Mouse (Mus musculus) right cerebral cortex, postnatal 36 days (tissue): ENCODE results near the gene Rad51b.
"Not testable (repeated sequence)": the region's sequence is repeated elsewhere in the genome, so short reads cannot be mapped to it uniquely, and the experiment has no call there.

Experiments used
- DNase-seq, 2 experiments: peaks; one replicate each; pipeline ENCODE4 v3.0.0; 2022; ENCODE audit warnings: low spot score in 2 of 2, mixed read lengths in 1 of 2

The Rad51b gene

GRCm38 (mm10) chr12:79297121-79297576, at the start of gene Rad51b:
Gene Rad51b, plus strand, starts transcription at chr12:79297282.
- DNase-seq = peak; percentile 55 to 73

DNA sequence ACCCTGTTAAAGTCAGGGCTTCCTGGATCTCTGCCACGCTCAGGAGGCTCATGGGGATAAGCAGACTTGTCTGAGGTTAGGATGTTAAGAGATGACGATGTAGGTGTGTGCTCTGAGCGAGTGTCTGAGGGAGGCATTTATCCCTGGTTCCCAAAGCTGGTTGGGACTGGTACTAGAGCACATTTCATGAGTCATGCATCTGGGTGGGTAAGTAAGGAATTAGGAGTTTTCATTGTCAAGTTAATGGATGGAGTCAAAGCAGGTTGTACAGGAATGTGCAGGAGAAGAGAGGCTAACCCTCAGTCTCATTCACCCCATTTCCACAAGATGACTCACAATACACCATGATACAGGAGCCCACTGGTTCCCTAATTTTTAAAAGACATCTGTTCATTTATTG, 49.0 kb upstream of the Rad51b start:
- no peak for DNase-seq

DNA sequence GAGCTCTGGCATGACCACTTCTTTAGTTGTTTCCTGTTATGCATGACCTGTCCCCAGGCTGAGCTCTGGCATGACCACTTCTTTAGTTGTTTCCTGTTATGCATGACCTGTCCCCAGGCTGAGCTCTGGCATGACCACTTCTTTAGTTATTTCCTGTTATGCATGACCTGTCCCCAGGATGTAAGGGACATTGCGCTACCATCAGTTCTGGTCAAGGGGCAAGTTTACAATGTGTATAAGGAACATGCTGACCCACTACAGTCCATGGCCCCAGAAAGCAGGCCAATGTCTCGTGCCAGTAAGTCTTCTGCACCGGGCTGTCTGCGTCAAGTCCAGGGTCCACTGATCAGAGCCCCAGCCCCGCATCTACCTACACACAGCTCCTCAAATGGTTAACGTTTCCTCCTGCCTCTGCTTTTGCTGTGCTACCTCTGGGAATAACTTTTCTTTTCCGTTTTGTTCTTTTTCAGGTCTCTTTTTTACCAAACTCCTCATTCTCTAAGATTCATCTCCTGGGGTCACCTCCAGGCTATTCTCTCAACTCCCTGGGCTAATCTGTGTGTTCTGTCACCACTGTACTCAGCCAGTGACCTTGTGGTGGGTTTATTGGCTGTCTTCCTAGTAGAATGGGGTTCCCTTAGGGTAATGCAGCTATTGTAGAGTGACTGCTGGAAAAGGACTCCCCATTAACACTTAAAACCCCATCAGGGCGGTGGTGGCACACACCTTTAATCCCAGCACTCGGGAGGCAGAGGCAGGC, 43.6 kb upstream of the Rad51b start:
- DNase-seq = no peak

DNA sequence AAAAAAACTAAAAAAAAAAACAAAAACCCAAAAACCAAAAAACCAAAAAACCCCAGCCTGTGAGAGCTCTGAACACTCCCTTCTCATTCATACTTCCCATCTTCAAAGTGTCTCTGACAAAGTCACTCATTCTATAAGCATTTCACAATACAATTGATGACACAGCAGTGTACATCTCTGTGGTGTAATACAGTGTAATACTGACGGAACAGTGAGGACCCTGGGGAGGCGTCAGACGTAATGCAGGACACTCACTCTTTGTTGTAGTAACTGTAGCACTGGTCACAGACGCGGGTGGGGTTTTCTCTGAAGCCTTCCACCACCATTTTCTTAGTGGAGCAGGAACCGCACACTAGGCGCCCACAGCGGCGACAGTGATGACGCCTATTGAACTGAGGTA, 42.1 kb upstream of the Rad51b start:
- DNase-seq = no peak

- no peak for DNase-seq
Measured at GRCm38 (mm10) chr12:79260154-79260553, 36.9 kb upstream of the Rad51b start.

DNA sequence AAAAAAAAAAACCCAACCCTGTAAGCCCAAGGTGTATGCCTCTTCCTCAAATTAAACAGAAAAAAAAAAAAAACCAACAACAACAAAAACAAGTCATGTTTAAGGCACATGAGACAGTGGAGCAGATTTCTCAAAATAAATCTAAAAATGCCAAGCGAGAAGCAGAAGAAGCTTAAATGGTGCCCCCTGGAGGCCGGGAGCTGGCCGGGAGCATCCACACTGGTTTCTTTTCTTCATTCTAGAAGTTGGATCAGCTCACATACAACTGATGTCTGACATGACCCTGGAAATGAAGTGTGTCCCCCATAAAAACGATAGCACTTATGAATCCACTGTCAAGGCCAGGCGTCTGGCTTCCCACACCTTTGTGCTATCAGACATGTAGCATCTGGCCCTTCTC, 36.0 kb upstream of the Rad51b start:
- no peak for DNase-seq

DNA sequence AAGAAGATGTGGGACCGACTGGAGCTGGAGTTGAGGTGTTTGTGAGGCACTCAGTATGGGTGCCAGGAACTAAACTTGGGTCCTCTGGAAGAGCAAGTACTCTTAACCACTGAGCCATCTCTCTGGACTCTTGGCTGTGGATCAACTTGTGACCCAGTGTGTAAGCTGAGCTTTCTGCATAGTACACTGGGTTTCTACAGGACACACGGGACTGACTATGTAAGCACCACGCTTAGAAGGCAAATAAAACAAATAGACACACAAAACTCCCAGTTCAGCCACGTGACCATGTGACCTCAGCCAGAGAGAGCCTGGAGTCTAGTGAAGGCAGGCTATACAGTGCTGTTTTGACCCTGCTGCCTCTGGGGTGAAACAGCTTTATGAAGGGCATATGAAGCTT, 24.5 kb upstream of the Rad51b start:
- DNase-seq = no peak

DNA sequence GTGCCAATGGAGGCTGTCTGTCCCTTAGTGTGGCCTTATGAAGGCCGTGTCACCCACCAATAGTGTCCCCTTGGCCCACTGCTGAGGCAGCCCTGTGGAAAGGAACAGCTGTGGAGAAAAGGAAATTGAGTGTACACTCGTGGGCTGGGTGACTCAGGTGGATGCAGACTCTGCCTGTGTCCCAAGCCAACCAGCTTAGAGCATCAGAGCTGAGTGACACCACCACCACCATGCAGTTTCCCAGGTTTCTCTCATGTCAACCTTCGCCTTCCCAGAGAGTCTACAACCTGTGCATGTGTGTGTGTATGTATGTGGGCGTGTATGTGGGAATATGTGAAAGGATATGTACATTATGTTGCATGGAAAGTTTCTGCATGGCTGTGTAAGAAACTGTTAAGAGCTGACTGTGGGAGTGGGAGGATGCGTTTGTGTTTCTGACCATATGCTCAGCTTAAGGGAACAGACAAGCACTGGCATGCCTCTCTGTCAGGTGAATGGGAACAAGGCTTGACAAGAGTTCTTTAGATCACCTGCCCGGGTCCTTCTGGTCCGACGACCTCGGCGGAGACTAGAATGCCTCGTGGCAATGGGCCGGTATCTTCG, 17.5 kb upstream of the Rad51b start:
- DNase-seq = no peak

DNA sequence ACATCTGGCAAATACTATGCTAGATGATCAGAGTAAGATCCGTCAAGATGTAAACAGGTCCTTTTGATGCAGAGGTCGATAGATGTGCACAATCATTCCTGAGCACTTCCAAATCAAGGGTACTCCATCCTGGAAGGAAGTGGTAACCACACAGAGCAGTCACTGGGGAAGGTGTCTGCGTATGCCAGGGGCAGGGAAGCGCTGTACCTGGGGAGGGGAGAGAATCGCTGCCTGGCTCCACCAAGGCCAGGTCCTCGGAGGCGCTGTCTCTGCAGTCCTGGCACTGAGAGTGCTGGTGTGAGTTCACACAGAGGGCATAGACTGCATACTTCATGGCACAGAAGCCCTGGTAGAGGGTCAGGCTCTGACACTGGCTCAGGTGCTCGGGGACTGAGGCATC, 14.5 kb upstream of the Rad51b start:
- no peak for DNase-seq

- DNase-seq = no peak
Measured at GRCm38 (mm10) chr12:79292874-79293273, 4.2 kb upstream of the Rad51b start.

- DNase-seq = peak; percentile 95 to 98
Measured at GRCm38 (mm10) chr12:79296126-79296816, 811 bp upstream of the Rad51b start, which contains the start of gene Zfyve26. Gene Zfyve26, minus strand, starts transcription at chr12:79296304.

DNA sequence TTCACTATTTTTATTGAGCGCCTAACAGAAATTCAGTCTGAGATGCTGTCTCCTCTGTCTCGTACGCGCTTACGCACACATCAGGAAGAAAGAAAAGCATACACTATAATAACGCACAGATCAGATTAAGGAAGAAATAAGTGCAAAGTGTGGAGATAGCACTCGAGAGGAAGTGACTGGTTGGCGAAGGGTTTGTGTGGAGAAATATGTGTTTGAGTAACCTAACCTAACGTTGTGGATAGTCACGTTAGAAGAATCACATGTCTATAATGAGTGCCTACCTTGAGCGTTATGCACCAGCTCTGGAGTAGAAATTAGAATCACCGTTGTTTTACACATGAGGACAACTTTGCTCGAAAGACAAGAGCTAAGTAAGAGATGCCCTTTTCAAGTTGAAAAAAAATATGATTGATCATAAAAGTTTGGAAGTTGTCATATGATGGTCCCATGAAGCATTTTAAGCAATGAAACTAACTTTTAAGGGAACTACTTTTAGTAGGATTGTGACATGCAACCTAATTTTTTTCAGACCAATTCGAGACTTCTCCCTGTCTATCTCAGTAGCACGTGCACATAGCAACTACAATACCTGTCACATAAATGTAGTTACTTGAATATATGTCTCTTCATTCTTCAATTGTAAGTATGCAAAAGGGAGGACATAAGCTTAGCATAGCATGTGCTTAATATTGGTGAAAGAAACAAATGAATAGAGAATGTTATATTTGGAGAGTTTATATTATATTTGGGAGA, 978 bp downstream of the Rad51b start:
- no peak for DNase-seq

DNA sequence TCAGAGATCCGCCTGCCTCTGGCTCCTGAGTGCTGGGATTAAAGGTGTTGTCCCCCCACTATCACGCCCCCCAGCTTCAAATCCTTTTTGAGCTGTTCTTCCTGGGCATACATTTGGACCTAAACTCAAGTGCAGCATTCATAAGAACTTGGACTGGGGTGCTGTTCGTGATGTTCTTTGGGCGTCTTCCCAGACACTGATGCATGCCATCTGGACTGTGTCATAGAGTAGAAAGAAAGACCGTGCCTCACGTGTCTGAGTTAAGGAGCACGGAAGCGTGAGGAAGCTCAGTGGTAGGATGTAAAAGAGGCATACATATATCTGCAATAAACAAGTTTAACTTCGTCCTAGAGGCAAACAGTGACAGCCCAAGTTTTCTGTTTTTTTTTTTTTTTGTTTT, 4.7 kb downstream of the Rad51b start:
- peak; percentile 44 to 48 for DNase-seq

DNA sequence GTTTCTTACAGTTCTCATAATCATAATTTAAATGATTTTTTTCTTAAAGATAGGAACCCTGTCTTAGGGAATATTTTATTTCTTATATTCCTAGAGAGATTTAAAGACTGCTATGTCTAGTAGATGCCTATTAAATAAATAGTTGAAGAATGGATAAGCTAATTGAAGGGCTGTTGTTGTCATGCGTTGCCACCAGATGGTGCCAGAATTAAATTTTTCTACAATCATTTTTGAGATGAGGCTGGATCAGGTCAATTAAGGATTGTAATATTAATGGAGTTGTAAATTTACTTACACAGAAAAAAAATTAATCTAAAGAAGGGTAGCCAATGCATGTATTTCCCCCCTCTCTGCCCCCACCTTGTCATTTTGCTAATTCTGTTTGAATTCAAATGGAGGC, 8.0 kb downstream of the Rad51b start:
- no peak for DNase-seq

DNA sequence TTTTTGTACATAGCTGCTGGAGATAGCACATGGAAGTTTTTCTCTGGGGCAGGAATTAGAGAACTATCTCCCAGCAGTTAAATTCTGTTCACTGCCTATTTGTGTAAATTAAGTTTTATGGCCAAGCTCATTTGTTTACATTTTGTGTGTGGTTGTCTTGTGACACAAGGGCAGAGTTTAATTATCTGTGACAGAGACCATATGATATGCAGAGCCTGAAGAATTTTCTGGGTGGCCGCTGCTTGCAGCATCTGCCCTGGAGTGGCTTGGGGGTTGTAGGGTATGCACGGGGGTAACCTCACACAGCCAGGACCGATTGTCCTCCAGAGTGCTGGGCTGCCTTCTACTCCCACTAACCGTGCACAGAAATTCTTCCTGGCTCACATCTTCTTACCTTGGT, 8.9 kb downstream of the Rad51b start:
- no peak for DNase-seq

GRCm38 (mm10) chr12:79313721-79314120, 16.6 kb downstream of the Rad51b start:
- DNase-seq = no peak

DNA sequence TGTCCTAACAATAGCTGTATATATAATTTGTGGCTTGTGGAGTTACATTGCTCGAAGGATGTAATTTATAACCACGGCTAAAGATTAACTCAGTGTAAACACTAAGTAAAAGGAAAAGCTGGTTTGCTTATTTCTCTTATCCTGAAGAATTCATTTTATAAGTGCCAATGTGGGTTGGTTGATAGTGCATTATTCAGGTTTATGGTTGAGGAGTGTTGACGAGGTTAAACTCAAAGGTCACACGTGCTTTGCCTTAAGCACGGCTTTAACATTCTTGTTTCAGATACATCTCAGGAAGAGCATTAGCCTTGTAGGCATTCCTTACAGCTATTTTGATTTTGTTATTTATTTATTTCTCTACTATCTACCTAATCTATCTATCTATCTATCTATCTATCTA, 20.3 kb downstream of the Rad51b start:
- DNase-seq = no peak

DNA sequence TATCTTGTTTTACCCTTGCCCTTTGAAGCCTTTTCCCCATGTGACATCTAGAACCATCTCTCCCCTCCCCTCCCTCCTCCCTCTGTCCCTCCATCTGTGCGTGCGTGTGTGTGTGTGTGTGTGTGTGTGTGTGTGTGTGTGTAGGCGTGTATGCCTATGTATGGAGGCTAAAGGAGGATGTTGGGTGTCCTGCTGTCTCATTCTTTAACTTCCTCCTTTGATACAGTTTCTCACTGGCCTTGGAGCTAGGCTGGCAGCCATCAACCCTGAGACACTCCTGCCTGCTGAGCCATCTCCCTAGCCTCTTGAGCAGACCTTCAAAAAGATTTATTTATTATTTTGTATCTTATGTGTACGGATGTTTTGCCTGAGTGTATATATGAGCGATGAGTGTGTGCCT, 23.8 kb downstream of the Rad51b start:
- no peak for DNase-seq

GRCm38 (mm10) chr12:79322539-79322938, 25.5 kb downstream of the Rad51b start:
- DNase-seq = not testable (repeated sequence)

DNA sequence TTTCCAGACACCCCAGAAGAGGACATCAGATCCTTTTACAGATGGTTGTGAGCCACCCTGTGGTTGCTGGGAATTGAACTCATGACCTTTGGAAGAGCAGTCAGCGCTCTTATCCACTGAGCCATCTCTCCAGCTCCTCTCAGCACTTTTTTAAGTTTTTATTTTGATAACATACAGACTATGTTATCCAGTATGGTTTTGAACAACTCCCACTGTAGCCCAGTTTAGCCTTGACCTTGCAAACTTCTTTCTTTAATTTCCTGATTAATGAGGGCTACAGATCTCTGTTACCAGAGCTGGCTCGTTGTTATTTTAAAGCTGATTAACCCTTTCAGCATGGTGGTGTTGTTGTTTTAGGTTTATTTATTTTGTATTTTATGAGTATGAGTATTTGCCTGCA, 29.2 kb downstream of the Rad51b start:
- no peak for DNase-seq

- DNase-seq = no peak
Measured at GRCm38 (mm10) chr12:79326745-79327144, 29.7 kb downstream of the Rad51b start.

- no peak for DNase-seq
Measured at GRCm38 (mm10) chr12:79327868-79328267, 30.8 kb downstream of the Rad51b start.
